Mouse (Mus musculus) heart, adult 2 months (tissue): ENCODE measurements at regions not wholly inside any gene's neighbourhood (a gene's known extent, or its start where the extent isn't known, plus 50 kb on each side); places are given as distances from the start of the nearest gene placed in this dataset.

ENCODE experiments used
- DNase-seq, 2 experiments: peaks; one replicate each; pipeline ENCODE4 v3.0.0; 2021
- H3K27ac ChIP-seq: fragments of 200-600 bp; 2 replicates; pipeline ENCODE4 v1.8.1; 2022
- H3K27me3 ChIP-seq: fragments of 200-500 bp; 2 replicates; pipeline ENCODE4 v1.6.1; 2012; ENCODE audit warnings: mild to moderate bottlenecking, low read length, inconsistent platforms, mixed read lengths; ENCODE audit not compliant: control insufficient read depth, insufficient read depth
- H3K36me3 ChIP-seq: fragments of 200-500 bp; 2 replicates; pipeline ENCODE4 v1.6.1; 2012; ENCODE audit warnings: low read length, inconsistent platforms; ENCODE audit not compliant: control insufficient read depth, insufficient read depth
- H3K4me1 ChIP-seq: fragments of 200-500 bp; 2 replicates; pipeline ENCODE4 v1.6.1; 2011; ENCODE audit warnings: low read length; ENCODE audit not compliant: control insufficient read depth, insufficient read depth
- H3K4me3 ChIP-seq: fragments of 200-600 bp; 2 replicates; pipeline ENCODE4 v1.8.1; 2022
- H3K79me2 ChIP-seq: fragments of 200-500 bp; replicated peaks from 2 replicates; pipeline ENCODE4 v1.6.1; 2012; ENCODE audit warnings: mild to moderate bottlenecking, inconsistent platforms, low read length, moderate library complexity, mixed read lengths; ENCODE audit not compliant: control insufficient read depth, insufficient read depth
- H3K9ac ChIP-seq: fragments of 200-500 bp; 2 replicates; pipeline ENCODE4 v1.6.1; 2012; ENCODE audit warnings: low read depth, mild to moderate bottlenecking, control low read depth, inconsistent platforms, low read length, mixed read lengths
- CTCF ChIP-seq: fragments of 200-600 bp; IDR thresholded peaks from 2 replicates; pipeline ENCODE4 v1.8.1; 2022; ENCODE audit warnings: antibody characterized with exemption, mild to moderate bottlenecking, moderate library complexity
- EP300 ChIP-seq: fragments of 200-500 bp; IDR thresholded peaks from 2 replicates; pipeline ENCODE4 v1.6.1; 2011; ENCODE audit warnings: low read depth, low read length, control low read depth; ENCODE audit not compliant: insufficient read depth
- POLR2A ChIP-seq: fragments of 200-500 bp; IDR thresholded peaks from 2 replicates; pipeline ENCODE4 v1.6.1; 2011; ENCODE audit warnings: mild to moderate bottlenecking, low read depth, low read length, control low read depth; ENCODE audit not compliant: insufficient read depth
- WGBS: fragments of 180-500 bp; shearing (Covaris S2); methylation state at CpG from one replicate; pipeline ENCODE4 v1.1.7; 2018; 5-methylcytosine and 5-hydroxymethylcytosine counted together
- intact Hi-C: fragments of 180-260 bp; cut with DNase I; formaldehyde crosslinking; loops from one replicate; pipeline ENCODE4 v1.15.1; 2025

DNA sequence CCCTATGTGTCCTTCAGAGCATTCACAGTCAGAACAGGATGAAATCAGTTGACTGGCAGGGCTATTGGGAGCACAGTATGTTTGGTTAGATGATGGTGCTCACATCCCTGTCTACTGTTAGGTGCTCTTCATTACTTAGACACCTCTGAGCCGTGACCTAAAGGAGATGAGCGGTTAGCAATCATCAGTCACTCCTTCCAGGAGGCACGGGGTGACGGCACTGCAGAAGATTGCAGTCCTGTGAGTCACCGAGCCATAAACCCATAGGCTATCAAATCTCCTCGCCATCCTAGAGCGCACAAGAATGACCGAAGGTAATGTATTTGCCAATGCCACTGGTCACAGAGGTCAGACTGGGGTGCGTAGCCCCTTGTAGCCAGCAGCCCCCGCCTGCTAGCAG is 176.8 kb upstream of the Arl4c start:
- intact Hi-C loops: no loop called here
- no peak for DNase-seq
- H3K79me2 ChIP-seq: no peaks in the 10 kb centered on the region
- no peak overlapping the region for H3K4me3 ChIP-seq
- no peak overlapping the region for H3K27ac ChIP-seq
- no peaks in the 10 kb centered on the region for H3K27me3 ChIP-seq
- no peak for TF ChIP-seq CTCF
- TF ChIP-seq EP300: no peak
- no peak for TF ChIP-seq POLR2A
- 84% methylated on average over 10 of the region's 10 CpGs for WGBS
- H3K9ac ChIP-seq: no peak overlapping the region
- H3K4me1 ChIP-seq: no peaks in the 10 kb centered on the region
- H3K36me3 ChIP-seq: no peaks in the 10 kb centered on the region

GRCm38 (mm10) chr1:88879367-88879766 is 177.3 kb upstream of the Arl4c start:
- H3K27me3 ChIP-seq: no peaks in the 10 kb centered on the region
- no peaks in the 10 kb centered on the region for H3K79me2 ChIP-seq
- intact Hi-C loops: no loop called here
- TF ChIP-seq CTCF (no peak), EP300 (no peak), POLR2A (no peak)
- no peaks in the 10 kb centered on the region for H3K4me1 ChIP-seq
- no peak overlapping the region for H3K27ac ChIP-seq
- DNase-seq: no peak
- no peak overlapping the region for H3K9ac ChIP-seq
- 72% methylated on average over 5 of the region's 5 CpGs for WGBS
- H3K36me3 ChIP-seq: no peaks in the 10 kb centered on the region
- no peak overlapping the region for H3K4me3 ChIP-seq

GRCm38 (mm10) chr1:88891041-88891440 is 179.2 kb upstream of the Sh3bp4 start:
- no peak overlapping the region for H3K9ac ChIP-seq
- DNase-seq: no peak
- H3K79me2 ChIP-seq: no peaks in the 10 kb centered on the region
- no peaks in the 10 kb centered on the region for H3K27me3 ChIP-seq
- no peak overlapping the region for H3K4me3 ChIP-seq
- no peak overlapping the region for H3K27ac ChIP-seq
- no peak for TF ChIP-seq POLR2A
- no peak for TF ChIP-seq CTCF
- no peak for TF ChIP-seq EP300
- H3K4me1 ChIP-seq: no peaks in the 10 kb centered on the region
- 87% methylated on average over 4 of the region's 4 CpGs for WGBS
- H3K36me3 ChIP-seq: no peaks in the 10 kb centered on the region
- intact Hi-C loops: no loop called here

DNA sequence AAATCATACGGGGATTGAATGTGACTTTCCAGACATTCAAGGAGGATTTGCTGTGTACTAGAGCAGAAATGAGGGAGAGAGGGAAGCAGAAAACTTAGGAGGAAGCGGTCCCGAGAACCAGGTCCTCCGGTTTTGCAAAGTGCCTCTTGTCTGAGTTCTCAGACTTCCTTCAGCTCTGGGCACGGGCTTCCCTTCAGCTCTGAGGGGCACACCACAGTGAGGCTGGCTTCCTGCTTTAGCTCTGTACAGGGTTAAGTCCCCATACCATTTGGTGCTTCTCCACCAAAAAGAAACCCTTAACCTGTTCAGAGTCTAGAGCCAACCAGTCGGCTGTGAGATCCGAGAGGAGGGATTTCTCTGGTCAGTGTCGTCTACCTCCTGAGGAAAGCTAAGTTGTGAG is 167.8 kb upstream of the Sh3bp4 start:
- no peaks in the 10 kb centered on the region for H3K79me2 ChIP-seq
- H3K27me3 ChIP-seq: no peaks in the 10 kb centered on the region
- DNase-seq: no peak
- H3K4me3 ChIP-seq: no peak overlapping the region
- H3K9ac ChIP-seq: no peak overlapping the region
- no peaks in the 10 kb centered on the region for H3K36me3 ChIP-seq
- 80% methylated on average over 8 of the region's 8 CpGs for WGBS
- TF ChIP-seq CTCF: no peak
- TF ChIP-seq POLR2A: no peak
- TF ChIP-seq EP300: no peak
- H3K27ac ChIP-seq: no peak overlapping the region
- intact Hi-C loops: no loop called here
- no peaks in the 10 kb centered on the region for H3K4me1 ChIP-seq

DNA sequence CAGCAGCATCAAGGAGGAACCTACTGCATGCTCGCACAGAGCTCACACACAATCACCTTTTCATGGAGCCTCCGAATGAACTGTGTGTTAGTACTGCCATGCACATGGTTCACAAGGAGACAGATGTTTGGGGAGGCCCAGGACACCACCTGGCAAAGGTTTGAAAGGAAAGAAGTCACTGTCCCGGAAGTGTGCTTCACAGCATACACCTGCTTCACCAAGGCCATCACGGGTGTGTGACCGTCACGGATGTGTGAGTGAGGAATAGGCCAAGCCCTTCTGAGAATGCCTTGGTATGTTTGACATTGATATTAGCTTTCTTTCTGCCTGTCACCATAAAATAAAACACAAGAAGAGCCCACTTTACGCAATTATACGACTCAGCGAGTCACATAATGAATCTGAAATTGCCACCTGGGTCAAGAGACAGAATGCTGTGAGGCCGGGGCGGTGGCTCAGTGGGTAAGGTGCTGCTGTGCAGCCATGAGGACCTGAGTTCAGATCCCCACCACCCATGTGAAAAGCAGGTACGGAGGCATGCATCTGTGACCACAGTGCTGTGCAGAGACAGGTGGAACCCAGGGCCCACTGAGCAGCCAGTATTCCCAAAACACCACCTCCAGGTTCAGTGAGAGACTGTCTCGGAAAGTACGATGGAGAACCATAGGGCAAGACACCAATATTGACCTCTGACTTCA is 162.3 kb upstream of the Sh3bp4 start:
- WGBS: 97% methylated on average over 14 of the region's 14 CpGs
- H3K79me2 ChIP-seq: no peaks in the 10 kb centered on the region
- intact Hi-C loops: no loop called here
- DNase-seq: no peak
- no peaks in the 10 kb centered on the region for H3K36me3 ChIP-seq
- no peak overlapping the region for H3K9ac ChIP-seq
- TF ChIP-seq POLR2A (no peak), CTCF (no peak), EP300 (no peak)
- peaks cover 1% of the 10 kb centered on the region; the same call in 1 of the 2 replicates for H3K4me1 ChIP-seq
- no peak overlapping the region for H3K4me3 ChIP-seq
- H3K27ac ChIP-seq: no peak overlapping the region
- H3K27me3 ChIP-seq: no peaks in the 10 kb centered on the region

DNA sequence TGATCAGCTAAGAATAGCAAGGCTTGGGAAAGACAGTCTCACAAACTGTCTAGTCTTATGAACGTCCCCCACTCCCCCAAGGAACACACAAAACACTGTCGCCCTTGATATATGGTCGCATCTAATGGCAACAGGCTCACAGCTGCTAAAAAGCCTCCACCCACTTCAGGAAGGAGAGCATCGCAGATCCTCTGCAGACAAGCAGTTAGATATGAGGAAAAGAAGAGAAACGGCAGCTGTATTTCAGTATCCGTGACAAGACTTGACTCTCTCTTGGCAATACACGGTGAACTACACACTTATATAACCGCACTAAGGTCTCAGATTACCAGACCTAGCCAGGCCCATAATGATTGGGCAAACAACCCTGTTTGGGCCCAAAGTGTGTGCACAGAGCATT is 161.5 kb upstream of the Sh3bp4 start:
- no peak for DNase-seq
- TF ChIP-seq CTCF (no peak), POLR2A (no peak), EP300 (no peak)
- Histone ChIP-seq H3K79me2 (no peaks in the 10 kb centered on the region), H3K9ac (no peak overlapping the region), H3K4me3 (no peak overlapping the region), H3K36me3 (no peaks in the 10 kb centered on the region), H3K27me3 (no peaks in the 10 kb centered on the region), H3K4me1 (peaks cover 1% of the 10 kb centered on the region; the same call in 1 of the 2 replicates), H3K27ac (no peak overlapping the region)
- intact Hi-C loops: no loop called here
- 67% methylated on average over 8 of the region's 8 CpGs for WGBS
